Mouse (Mus musculus): ENCODE measurements around the gene Eid1.
A peak's percentile ranks its signal among the peaks of the same experiment; 100 is the strongest.

DNA sequence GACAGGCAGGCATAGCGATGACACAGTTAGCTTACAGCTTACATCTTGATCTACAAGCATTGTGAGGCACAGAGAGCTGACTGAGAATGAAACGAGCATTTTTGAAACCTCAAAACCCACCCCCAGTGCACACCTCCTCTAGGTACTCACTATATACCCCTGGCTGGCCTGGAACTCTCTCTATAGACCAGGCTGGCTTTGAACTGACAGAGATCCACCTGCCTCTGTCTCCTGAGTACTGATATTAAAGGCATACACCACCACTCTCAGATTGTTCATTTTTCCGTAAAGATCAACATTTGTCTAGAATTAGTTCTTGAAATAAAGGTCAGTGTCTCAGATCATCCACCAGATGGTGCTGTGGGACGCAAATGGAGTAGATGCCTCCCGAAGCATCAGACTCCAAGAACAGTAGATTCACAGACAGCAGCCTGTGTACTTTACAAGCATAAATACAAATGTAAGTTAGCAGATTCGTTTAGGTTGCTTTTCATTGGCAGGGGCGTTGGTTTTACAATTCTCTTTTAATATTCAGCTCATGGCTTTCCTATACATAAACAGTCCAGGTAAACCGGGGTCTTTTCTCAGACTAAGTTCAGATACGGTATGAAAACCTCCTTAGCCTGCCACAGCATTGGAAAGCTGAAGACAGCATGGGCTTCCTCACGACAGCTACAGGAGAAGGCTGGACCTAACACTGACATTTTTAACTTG is 12.9 kb upstream of the Eid1 start:
- TF ChIP-seq POLR2A (IDR thresholded peaks at IDR 0.05; ENCODE audit: borderline replicate concordance, control insufficient read depth, low read depth, low read length) (no peak), CTCF (IDR thresholded peaks at IDR 0.05; ENCODE audit: control insufficient read depth, insufficient read depth, low read length) (peak; percentile 82)
